Mouse (Mus musculus): ENCODE results near the gene Vezt. TPM values are rescaled to one million over a fixed set of nuclear protein-coding genes. Genes with fewer than 3 reads are reported as not detected.

The Vezt gene
- polyA plus RNA-seq (2021): 23.4 TPM

DNA sequence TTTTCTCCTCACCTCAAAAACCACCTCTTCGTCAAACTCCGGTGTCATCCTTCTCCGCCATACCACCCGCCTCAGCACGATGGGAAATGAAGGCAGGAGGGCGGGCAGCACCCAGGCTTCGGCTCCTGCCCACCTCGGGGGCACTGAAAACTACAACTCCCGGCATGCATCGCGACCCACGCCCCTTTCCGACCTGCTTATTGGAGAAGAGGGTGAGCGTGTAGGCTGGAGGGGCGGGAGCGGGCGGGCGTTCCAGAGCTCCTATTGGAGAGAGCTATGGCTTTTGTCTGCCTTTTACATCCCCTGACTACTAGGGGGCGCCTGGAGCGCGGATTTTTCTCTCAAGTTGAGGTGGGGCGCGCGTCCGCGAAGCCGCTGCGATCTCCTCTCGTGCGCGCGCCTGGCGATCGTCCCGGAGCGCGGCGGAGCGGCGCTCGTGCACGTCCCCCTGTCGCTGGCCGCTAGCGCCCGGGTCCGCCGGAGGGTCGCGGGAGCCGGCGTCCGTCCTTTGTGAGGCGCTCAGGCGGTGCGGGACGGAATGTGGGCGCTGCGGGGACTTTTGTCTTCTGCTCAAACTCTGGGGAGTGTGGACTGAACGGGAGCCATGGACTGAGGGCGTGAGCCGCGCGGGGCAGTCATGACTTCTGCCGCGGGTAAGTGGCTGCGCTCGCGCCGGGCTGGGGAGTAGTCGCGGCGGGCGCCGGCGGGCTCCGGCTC lies at the start of gene Vezt, which contains the start of gene Fgd6:
Gene Vezt (minus strand): TSS at position 160 of the 717 bp plus-strand sequence.
Gene Fgd6 (plus strand): TSS at position 344 of the 717 bp plus-strand sequence.
- DNase-seq (ENCODE audit: low read depth, low spot score) (peak; percentile 95), ATAC-seq (peak; percentile 97)
- H3K27me3 ChIP-seq: no peaks in the 10 kb centered on the region
- ChIA-PET CTCF (interaction anchor here (0.6 to 3.0 kb wide), 5 partner anchors 20 to 81 kb away, joined by 3 to 9 read pairs (median 4); no protein-coding TSS in a partner anchor), POLR2A (no interaction called here)
- TF ChIP-seq CTCF (IDR thresholded peaks at IDR 0.05): peak; percentile 99
- in situ Hi-C loops (cut with MboI; ENCODE audit: low pct_unique_long_range_greater_than_20kb): no loop called here

DNA sequence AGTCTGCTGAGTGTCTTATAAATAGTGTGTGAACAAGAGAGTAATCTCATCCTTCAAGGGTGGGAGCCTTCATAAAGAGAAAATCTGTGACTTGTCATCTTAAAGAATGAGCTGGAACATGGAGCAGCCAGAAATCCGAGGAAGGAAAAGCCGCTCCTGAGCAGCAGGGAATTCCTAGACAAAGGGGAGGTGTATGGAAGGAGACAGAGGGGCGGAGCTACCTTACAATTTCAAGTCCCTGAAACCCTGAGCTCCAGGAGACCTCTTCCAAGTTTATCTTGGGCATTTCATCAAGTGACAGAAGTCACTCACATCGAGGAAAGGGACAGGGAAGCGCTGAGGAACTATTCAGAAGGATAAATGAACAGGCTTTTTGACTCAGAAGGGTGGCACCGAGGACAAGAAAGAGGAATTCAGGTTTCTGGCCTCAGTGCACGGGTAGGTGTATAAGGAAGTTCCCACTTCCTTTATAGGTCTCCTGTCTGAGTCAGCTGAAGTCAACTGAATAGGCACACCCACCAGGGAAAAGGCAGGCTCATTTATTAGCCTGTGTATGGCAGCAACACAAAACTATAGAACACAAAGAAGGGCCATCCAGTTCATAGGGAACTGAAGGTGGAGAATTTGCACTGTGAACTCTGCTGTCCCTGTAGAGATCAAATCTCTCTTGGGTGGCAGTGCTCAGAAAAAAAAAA lies 46.6 kb upstream of the Vezt start:
- no peak for DNase-seq (ENCODE audit: low read depth, low spot score)
- ATAC-seq: no peak
- H3K27me3 ChIP-seq: no peaks in the 10 kb centered on the region
- TF ChIP-seq CTCF (IDR thresholded peaks at IDR 0.05): no peak
- ChIA-PET POLR2A (no interaction called here), CTCF (interaction anchor here (1.3 to 1.4 kb wide), 2 partner anchors 13 to 17 kb away, joined by 3 read pairs; no protein-coding TSS in a partner anchor)
- in situ Hi-C loops (cut with MboI; ENCODE audit: low pct_unique_long_range_greater_than_20kb): no loop called here

DNA sequence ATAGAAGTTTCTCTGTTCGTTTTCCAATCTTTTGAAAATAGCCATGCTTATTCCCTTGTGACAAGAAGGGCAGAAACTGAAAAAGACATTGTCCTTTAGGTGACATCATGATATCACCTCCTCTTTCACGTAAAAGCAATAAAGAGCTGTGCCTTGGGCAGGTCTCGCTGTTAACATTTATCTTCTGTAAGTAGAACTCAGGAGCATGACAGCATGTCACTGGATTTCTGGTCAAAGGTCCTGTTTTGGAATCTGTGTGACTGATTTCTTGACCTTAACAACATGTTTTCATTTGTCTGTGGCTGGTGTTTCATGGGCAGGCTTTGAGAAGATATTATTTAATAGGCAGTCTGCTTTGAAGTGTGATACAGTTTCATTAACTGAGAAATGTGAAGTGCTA lies 45.1 kb upstream of the Vezt start:
- in situ Hi-C loops (cut with MboI; ENCODE audit: low pct_unique_long_range_greater_than_20kb): no loop called here
- no peak for DNase-seq (ENCODE audit: low read depth, low spot score)

DNA sequence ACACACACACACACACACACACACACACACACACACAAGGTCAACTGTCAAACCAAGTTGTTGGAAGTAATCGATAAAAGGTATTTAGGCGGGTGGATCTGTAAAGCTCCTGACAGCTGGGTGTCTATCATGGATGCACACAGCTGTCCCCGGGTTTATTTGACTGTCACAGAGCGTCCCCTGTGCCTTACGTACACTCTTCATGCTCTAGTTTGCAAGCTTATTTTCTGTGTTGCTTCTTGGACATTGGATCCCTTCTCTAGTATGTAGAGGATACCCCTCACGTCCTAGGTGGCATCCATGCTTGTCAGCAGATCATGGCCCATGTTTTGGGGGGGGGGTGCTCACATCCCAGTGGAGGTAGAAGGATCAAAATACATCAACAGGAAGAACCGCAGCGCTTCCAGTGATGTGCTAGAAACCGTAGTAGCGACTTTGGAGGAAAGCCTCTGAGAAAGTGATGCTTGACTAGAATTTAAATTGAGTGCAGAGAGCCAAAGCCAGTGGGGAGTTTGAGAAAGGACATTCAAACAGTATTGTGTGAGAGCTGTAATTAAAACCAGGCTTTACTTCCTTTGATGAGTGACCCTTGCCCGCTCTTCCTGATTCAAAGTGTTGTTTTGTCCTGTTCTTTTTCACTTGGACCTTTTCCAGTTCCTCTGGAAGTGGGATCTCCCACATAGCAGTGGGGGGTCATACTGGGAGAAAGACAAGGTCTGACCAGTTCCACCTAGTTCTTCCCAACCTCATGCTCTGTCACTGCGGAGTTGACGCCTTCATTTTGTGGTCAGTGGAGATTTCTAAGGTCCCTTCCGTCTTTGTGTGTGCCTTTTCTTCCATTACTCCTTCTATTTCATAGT lies 41.6 kb upstream of the Vezt start:
- no peak for TF ChIP-seq CTCF (IDR thresholded peaks at IDR 0.05)
- CTCF ChIA-PET: interaction anchor here (1.1 kb wide), 1 partner anchor 12 kb away, joined by 4 read pairs; no protein-coding TSS in a partner anchor
- no peaks in the 10 kb centered on the region for H3K27me3 ChIP-seq
- in situ Hi-C loops (cut with MboI; ENCODE audit: low pct_unique_long_range_greater_than_20kb): no loop called here
- DNase-seq (ENCODE audit: low read depth, low spot score) (no peak), ATAC-seq (no peak)
- POLR2A ChIA-PET: no interaction called here

More for the DNA sequence above, 45.1 kb upstream of the Vezt start:
- no peak for TF ChIP-seq CTCF (IDR thresholded peaks at IDR 0.05)
- POLR2A ChIA-PET: no interaction called here
- CTCF ChIA-PET: no interaction called here
- ATAC-seq: no peak
- no peaks in the 10 kb centered on the region for H3K27me3 ChIP-seq

DNA sequence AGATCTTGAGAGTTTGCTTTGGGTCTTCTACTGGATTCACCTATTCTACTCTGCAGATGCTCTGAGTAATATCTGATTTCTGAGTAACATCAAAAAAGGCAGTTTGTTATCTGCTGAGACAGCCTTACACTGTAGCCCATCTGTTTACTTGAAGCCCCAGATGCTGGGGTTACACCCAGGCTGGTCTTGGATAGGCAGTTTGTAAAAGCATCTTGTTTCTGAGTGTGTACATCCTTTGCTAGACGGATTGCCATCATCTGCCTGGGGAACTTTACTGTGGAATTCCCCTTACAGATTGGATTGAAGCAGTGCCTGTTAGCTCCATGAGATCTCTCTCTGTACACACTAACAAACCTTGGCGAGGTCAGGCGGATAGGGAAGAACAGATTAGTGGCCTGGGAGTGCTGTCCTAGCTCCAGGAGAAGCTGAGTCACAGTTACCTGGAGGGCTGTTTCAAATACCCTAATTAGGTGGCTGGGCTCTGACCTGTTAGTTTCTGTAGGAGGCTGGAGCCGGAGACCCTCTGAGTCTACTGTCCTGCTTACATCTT lies 37.4 kb upstream of the Vezt start:
- in situ Hi-C loops (cut with MboI; ENCODE audit: low pct_unique_long_range_greater_than_20kb): no loop called here
- H3K27me3 ChIP-seq: no peaks in the 10 kb centered on the region
- ChIA-PET POLR2A (no interaction called here), CTCF (no interaction called here)
- ATAC-seq (no peak), DNase-seq (ENCODE audit: low read depth, low spot score) (no peak)
- no peak for TF ChIP-seq CTCF (IDR thresholded peaks at IDR 0.05)

DNA sequence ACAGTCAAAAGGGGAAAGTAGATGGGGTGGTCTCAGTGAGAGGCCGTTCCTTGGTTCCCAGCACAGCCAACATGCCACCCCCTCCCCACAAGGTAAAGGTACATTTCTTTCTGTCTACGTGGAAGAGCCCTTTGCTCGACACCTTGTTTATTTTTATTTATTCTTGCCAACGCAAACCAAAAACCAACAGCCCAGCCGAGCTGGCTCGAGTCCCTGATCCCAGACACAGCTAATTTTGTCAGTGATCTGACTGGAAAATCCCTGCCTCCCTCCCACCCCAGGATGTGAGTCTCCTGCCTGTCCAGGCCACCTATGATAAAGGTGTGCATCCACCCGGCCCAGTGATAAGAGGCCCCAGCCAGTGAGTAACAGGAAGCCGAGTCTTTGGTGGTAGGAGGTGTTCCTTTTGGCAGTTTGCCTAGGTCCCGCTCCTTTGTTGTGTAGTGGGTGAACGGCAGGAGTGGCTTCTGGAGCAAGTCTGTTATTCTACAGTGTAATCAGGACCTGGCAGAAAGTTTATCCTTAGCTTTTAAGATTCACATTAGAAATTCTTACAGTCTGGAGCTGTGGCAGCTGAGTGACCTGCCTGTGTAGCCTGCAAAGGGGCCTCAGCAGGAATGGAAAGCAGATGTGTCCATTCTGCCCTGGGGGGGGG lies 36.8 kb upstream of the Vezt start:
- no peaks in the 10 kb centered on the region for H3K27me3 ChIP-seq
- POLR2A ChIA-PET: no interaction called here
- in situ Hi-C loops (cut with MboI; ENCODE audit: low pct_unique_long_range_greater_than_20kb): no loop called here
- DNase-seq (ENCODE audit: low read depth, low spot score) (no peak), ATAC-seq (no peak)
- no peak for TF ChIP-seq CTCF (IDR thresholded peaks at IDR 0.05)
- CTCF ChIA-PET: no interaction called here

DNA sequence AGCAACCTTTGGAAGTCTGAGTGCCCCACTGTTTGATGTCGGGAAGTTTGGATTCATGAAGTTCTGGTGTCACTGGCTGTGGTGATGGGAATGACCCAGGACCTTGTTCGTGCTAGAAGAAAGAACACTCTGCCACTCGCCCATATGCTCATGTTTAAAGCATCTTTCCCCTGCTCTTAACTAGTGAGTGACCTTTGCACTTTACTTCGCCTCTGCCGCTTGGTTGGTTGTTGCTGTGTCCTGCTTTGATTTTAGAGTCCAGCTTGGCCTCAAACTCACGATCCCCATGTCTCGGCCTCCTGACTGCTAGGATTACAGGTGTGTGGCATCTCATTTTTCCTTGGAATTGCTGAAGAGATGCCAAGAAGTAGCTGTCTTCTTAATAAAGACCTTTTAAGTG lies 36.0 kb upstream of the Vezt start:
- ChIA-PET POLR2A (no interaction called here), CTCF (no interaction called here)
- no peak for TF ChIP-seq CTCF (IDR thresholded peaks at IDR 0.05)
- DNase-seq (ENCODE audit: low read depth, low spot score): no peak
- no peak for ATAC-seq
- in situ Hi-C loops (cut with MboI; ENCODE audit: low pct_unique_long_range_greater_than_20kb): no loop called here
- H3K27me3 ChIP-seq: no peaks in the 10 kb centered on the region

DNA sequence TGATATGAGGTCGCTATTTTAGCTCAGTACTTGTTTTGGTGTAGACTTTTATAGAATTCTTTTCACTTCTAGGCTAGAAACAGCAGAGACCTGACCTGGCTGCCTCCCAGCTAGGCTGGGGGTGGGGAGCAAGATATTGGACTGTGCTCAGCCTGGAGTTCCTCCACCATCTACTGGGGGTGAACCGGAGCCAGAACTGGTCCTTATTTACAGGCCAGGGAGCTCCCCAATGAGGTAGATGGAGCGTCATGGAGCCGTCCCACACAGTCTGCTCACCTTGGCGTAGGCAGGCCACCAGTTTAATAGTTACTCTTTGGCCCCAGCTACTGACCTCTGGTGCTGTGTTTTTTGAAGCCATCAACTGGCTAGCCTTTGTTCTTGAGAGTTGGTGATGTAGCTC lies 33.1 kb upstream of the Vezt start:
- no peak for TF ChIP-seq CTCF (IDR thresholded peaks at IDR 0.05)
- no peaks in the 10 kb centered on the region for H3K27me3 ChIP-seq
- ChIA-PET CTCF (interaction anchor here (1.0 to 1.4 kb wide), 2 partner anchors 13 to 17 kb away, joined by 3 read pairs; no protein-coding TSS in a partner anchor), POLR2A (no interaction called here)
- in situ Hi-C loops (cut with MboI; ENCODE audit: low pct_unique_long_range_greater_than_20kb): no loop called here
- ATAC-seq (no peak), DNase-seq (ENCODE audit: low read depth, low spot score) (no peak)

DNA sequence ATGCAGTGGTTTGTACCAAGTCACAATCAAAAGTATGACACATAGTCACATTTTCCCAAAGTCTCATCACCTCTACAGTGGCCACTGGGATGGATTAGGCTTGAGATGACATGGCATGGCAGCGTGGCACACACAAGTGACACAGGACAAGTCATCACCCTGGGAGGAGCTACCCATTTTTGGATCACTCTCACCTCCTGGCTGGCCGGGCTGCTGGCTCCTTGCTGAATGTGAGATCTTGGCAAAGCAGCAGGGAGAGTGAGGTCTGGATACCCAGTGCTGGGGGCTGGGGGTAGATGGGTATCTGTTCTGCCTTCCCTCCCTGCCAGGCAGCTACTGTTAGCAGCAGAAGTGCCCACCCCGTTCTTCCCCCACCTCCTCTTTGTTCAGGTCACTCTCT lies 31.3 kb upstream of the Vezt start:
- no peaks in the 10 kb centered on the region for H3K27me3 ChIP-seq
- ATAC-seq (no peak), DNase-seq (ENCODE audit: low read depth, low spot score) (no peak)
- no peak for TF ChIP-seq CTCF (IDR thresholded peaks at IDR 0.05)
- in situ Hi-C loops (cut with MboI; ENCODE audit: low pct_unique_long_range_greater_than_20kb): no loop called here
- ChIA-PET POLR2A (no interaction called here), CTCF (no interaction called here)

DNA sequence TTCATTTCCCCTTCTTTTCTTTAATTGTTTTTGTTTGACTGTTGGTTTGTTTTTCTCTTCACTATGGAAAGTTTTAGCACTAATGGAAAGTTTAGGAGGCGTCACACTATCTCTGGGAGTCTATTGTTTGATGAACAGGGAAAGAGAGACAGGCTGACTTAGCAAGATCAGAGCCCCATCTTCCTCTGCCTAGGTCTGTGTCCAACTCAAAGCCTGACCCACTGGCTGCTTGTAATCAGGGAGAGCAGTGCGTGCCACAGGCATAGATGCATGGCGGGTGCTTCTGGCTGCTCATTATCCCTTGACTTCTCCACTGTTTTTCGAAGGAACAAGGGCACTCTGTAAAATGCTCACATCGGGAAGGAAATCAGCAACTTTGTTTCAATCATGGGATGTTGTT lies 26.7 kb upstream of the Vezt start:
- ChIA-PET CTCF (no interaction called here), POLR2A (no interaction called here)
- DNase-seq (ENCODE audit: low read depth, low spot score) (no peak), ATAC-seq (no peak)
- TF ChIP-seq CTCF (IDR thresholded peaks at IDR 0.05): no peak
- H3K27me3 ChIP-seq: no peaks in the 10 kb centered on the region
- in situ Hi-C loops (cut with MboI; ENCODE audit: low pct_unique_long_range_greater_than_20kb): no loop called here

Measured in Patski (cell line).